18 mouse cellular contexts compared by ENCODE assay signal in the genomic region with DNA sequence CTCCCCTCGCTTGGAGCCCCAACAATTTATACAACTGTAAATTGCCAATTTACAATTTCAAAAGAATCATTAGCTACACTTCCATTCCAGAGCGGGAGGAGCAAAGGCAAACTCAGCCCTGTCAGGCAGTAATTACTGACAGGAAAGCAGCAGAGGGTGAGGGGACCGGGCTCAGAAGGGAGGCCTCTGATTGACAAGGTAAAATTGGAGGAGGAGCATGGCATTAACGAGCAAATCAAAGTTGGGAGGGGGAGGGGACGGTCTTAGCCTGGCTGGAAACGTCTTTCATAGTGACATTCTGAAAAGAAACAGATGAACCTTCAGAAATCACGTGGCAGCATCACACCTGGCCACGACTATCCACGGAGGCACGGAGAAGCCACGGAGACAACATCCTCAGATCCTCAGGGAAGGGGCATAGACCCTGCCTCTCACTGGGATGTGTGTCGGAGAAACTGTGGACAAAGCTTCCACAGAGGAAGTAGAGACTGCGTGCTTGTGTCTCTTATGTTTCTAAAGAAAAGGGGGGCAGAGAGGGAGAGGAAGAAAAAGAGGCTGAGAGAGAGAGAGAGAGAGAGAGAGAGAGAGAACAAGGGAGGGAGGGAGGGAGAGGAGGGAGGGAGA. TPM values are rescaled to one million over a fixed set of nuclear protein-coding genes. Genes with fewer than 3 reads are reported as not detected.
DNase-seq lines count a peak whose midpoint lies in the region; ATAC-seq lines count a peak whose summit lies in the region.
"Had no signal": no experiment of that assay in that cellular context is flagged by ENCODE, and none has a peak within 500 bp of the region (broad histone marks: within the 10 kb centered on the region; RNA-seq: fewer than 3 reads in every experiment).

No protein-coding gene starts in this region.

- 41% methylated on average over 13 of the region's 13 CpGs for WGBS in kidney, embryonic 15.5 days
- WGBS in forebrain, embryonic 10.5 days, result 36% methylated on average over 13 of the region's 13 CpGs
- 20% methylated on average over 13 of the region's 13 CpGs for whole genome bisulfite sequencing in hindbrain, embryonic 15.5 days

- no peak for DNase-seq in kidney, postnatal 25 days
- peak; percentile 32 for DNase-seq in forebrain, embryonic 10.5 days (ENCODE audit: extremely low spot score, low spot score)
- DNase-seq in retina, embryonic 14.5 days (ENCODE audit: low spot score), result peak; percentile 54
- no peak for DNase-seq in gastrocnemius, adult 18-20 months (ENCODE audit: low spot score)
- DNase-seq in spleen, postnatal 4 days (ENCODE audit: low spot score in 2 of 2), result no peak
- DNase-seq: adrenal gland, postnatal 14 days; cerebellum, adult 11 months; heart, postnatal 10 days; lung, postnatal 14 days; right cerebral cortex, postnatal 14 days had no signal

- H3K4me2 ChIP-seq in kidney, embryonic 15.5 days, result 0 out of 2 replicates have a peak overlapping the region, but pooled peaks have one; percentile 23
- H3K4me2 ChIP-seq in hindbrain, embryonic 15.5 days, result peak overlapping the region; percentile 41
- H3K4me2 ChIP-seq: embryonic facial prominence, embryonic 15.5 days; liver, embryonic 11.5 days had no signal

- no peak overlapping the region for H3K9ac ChIP-seq in kidney, embryonic 15.5 days
- no peak overlapping the region for H3K9ac ChIP-seq in hindbrain, embryonic 15.5 days
- H3K9ac ChIP-seq: embryonic facial prominence, embryonic 15.5 days had no signal

- H3K9me3 ChIP-seq in kidney, embryonic 15.5 days (replicated peaks), result peaks cover 2% of the 10 kb centered on the region; the same call in 1 of the 2 replicates
- no peaks in the 10 kb centered on the region for H3K9me3 ChIP-seq in forebrain, embryonic 10.5 days
- H3K9me3 ChIP-seq in hindbrain, embryonic 15.5 days, result no peaks in the 10 kb centered on the region
- H3K9me3 ChIP-seq: embryonic facial prominence, embryonic 15.5 days had no signal

- H3K27ac ChIP-seq in kidney, embryonic 15.5 days, result no peak overlapping the region
- peak overlapping the region; percentile 83 for H3K27ac ChIP-seq in forebrain, embryonic 10.5 days
- no peak overlapping the region for H3K27ac ChIP-seq in hindbrain, embryonic 15.5 days (replicated peaks)
- H3K27ac ChIP-seq: embryonic facial prominence, embryonic 15.5 days had no signal

- H3K27me3 ChIP-seq in kidney, embryonic 15.5 days, result no peaks in the 10 kb centered on the region
- no peaks in the 10 kb centered on the region for H3K27me3 ChIP-seq in forebrain, embryonic 10.5 days (ENCODE audit: poor library complexity, severe bottlenecking)
- no peaks in the 10 kb centered on the region for H3K27me3 ChIP-seq in hindbrain, embryonic 15.5 days
- H3K27me3 ChIP-seq: embryonic facial prominence, embryonic 15.5 days had no signal

- H3K4me1 ChIP-seq in kidney, embryonic 15.5 days, result no peaks in the 10 kb centered on the region
- peaks cover 35% of the 10 kb centered on the region for H3K4me1 ChIP-seq in forebrain, embryonic 10.5 days
- H3K4me1 ChIP-seq in hindbrain, embryonic 15.5 days (replicated peaks), result peaks cover 11% of the 10 kb centered on the region; the same call in 1 of the 2 replicates
- H3K4me1 ChIP-seq: embryonic facial prominence, embryonic 15.5 days had no signal

- H3K36me3 ChIP-seq in kidney, embryonic 15.5 days, result no peaks in the 10 kb centered on the region
- no peaks in the 10 kb centered on the region for H3K36me3 ChIP-seq in forebrain, embryonic 10.5 days (replicated peaks)
- no peaks in the 10 kb centered on the region for H3K36me3 ChIP-seq in hindbrain, embryonic 15.5 days
- H3K36me3 ChIP-seq: embryonic facial prominence, embryonic 15.5 days had no signal

- no peak overlapping the region for H3K4me3 ChIP-seq in kidney, embryonic 15.5 days (replicated peaks)
- peak overlapping the region; percentile 25; the same call in 1 of the 2 replicates for H3K4me3 ChIP-seq in forebrain, embryonic 10.5 days
- H3K4me3 ChIP-seq in hindbrain, embryonic 15.5 days, result no peak overlapping the region
- H3K4me3 ChIP-seq: embryonic facial prominence, embryonic 15.5 days had no signal

- ATAC-seq in kidney, embryonic 15.5 days (replicated peaks; ENCODE audit: low FRiP score), result no peak
- ATAC-seq in hindbrain, embryonic 15.5 days (ENCODE audit: low FRiP score, low read depth), result peak; percentile 63; the same call in 1 of the 2 replicates
- ATAC-seq in megakaryocyte progenitor cell, adult 5-6 weeks (replicated peaks; ENCODE audit: poor library complexity), result no peak
- ATAC-seq: Patski had no signal

RNA-seq across cellular contexts. Expression of a gene that starts 19.3 kb away (rescaled TPM):
- 0.55 and 0.64 TPM in 2 replicates for polyA plus RNA-seq in kidney, embryonic 15.5 days (2015; fragmentation: Nextera tagmentation; extraction: Ambion mirVana)
- 0.20 TPM in 1 of 2 replicates, not detected in the other for polyA plus RNA-seq in forebrain, embryonic 10.5 days (2016; fragmentation: Nextera tagmentation; extraction: Ambion mirVana)
- polyA plus RNA-seq in hindbrain, embryonic 15.5 days (2015; fragmentation: Nextera tagmentation; extraction: Ambion mirVana), result 1.1 and 1.4 TPM in 2 replicates
- total RNA-seq in gastrocnemius, adult 18-20 months (2021), result under 1 TPM in 1 of 2 experiments, not detected in 1; 0.14 TPM
- not detected in 2 replicates for total RNA-seq in megakaryocyte progenitor cell, adult 5-6 weeks (2015)
- not detected in 2 replicates for total RNA-seq in megakaryocyte progenitor cell, adult 5-6 weeks (2017)
- total RNA-seq: gastrocnemius, adult 8-10 months had no signal
- polyA plus RNA-seq: C2C12; liver, embryonic 11.5 days had no signal

RNA-seq across cellular contexts. Expression of a gene that starts 42.0 kb away (rescaled TPM):
- polyA plus RNA-seq in kidney, embryonic 15.5 days (2015; fragmentation: Nextera tagmentation; extraction: Ambion mirVana), result 7.9 and 9.4 TPM in 2 replicates
- 6.8 and 8.0 TPM in 2 replicates for polyA plus RNA-seq in forebrain, embryonic 10.5 days (2016; fragmentation: Nextera tagmentation; extraction: Ambion mirVana)
- 2.8 TPM in 2 replicates for polyA plus RNA-seq in hindbrain, embryonic 15.5 days (2015; fragmentation: Nextera tagmentation; extraction: Ambion mirVana)
- 1 to 10 TPM in 1 of 2 experiments, under 1 TPM in 1; 0.93 to 2.4 TPM for total RNA-seq in gastrocnemius, adult 18-20 months (2021)
- 0.37 and 0.39 TPM in 2 replicates for total RNA-seq in megakaryocyte progenitor cell, adult 5-6 weeks (2015)
- 0.98 and 1.2 TPM in 2 replicates for total RNA-seq in megakaryocyte progenitor cell, adult 5-6 weeks (2017)

RNA-seq across cellular contexts. Expression of a gene that starts 54.8 kb away (rescaled TPM):
- polyA plus RNA-seq in kidney, embryonic 15.5 days (2015; fragmentation: Nextera tagmentation; extraction: Ambion mirVana), result 21.9 and 28.3 TPM in 2 replicates
- 28.3 and 30.2 TPM in 2 replicates for polyA plus RNA-seq in forebrain, embryonic 10.5 days (2016; fragmentation: Nextera tagmentation; extraction: Ambion mirVana)
- polyA plus RNA-seq in hindbrain, embryonic 15.5 days (2015; fragmentation: Nextera tagmentation; extraction: Ambion mirVana), result 35.9 and 36.6 TPM in 2 replicates
- 10 to 100 TPM; 18.9 to 23.9 TPM for total RNA-seq in gastrocnemius, adult 18-20 months (2021)
- total RNA-seq in megakaryocyte progenitor cell, adult 5-6 weeks (2015), result 58.1 and 58.5 TPM in 2 replicates
- total RNA-seq in megakaryocyte progenitor cell, adult 5-6 weeks (2017), result 63.6 and 72.5 TPM in 2 replicates

Comparison
In these comparisons a context has a peak if more than half of its experiments do, and no peak if none do; other contexts are left out.
1. DNase-seq: peak in forebrain, embryonic 10.5 days (single experiment) and retina, embryonic 14.5 days (single experiment); none in kidney, postnatal 25 days (0 of 2), gastrocnemius, adult 18-20 months (single experiment) and spleen, postnatal 4 days (0 of 2).